Mouse (Mus musculus) layer of hippocampus, postnatal 14 days (tissue): Measurements from ENCODE around the gene Uba6. TPM values are rescaled to one million over a fixed set of nuclear protein-coding genes. Genes with fewer than 3 reads are reported as not detected.

Experiments used
- DNase-seq, 2 experiments: peaks; one replicate each; pipeline ENCODE4 v3.0.0; 2021 to 2022; ENCODE audit warnings: low spot score in 2 of 2, mixed read lengths in 1 of 2
- long read RNA-seq, 2 experiments: library from polyadenylated mRNA; stranded (forward); transcript quantifications; one replicate each; pipeline ENCODE4 v2.0.0; 2021
- total RNA-seq, 2 experiments: library from RNA; stranded (reverse); gene quantifications; 2 replicates each; pipeline ENCODE4 v1.2.3; 2021

The Uba6 gene
- 10 to 100 TPM; 15.9 to 19.7 TPM for total RNA-seq
- long read RNA-seq, experiment 1, partial matches to known transcripts, result 1 of 1 reads
- long read RNA-seq, experiment 1, other reads (novel, unspliced or antisense), result 0 of 1 reads
- long read RNA-seq, experiment 2, partial matches to known transcripts, result 0 of 1 reads
- long read RNA-seq, experiment 2, other reads (novel, unspliced or antisense), result 1 of 1 reads

- peak; percentile 97 to 99 for DNase-seq
Observed at GRCm38 (mm10) chr5:86172449-86173161, at the start of gene Uba6. Gene Uba6 (minus strand): TSS chr5:86172803.

GRCm38 (mm10) chr5:86197801-86198200 lies 25.2 kb upstream of the Uba6 start, which contains the start of gene Gnrhr:
Gene Gnrhr (minus strand): TSS chr5:86197901.
- DNase-seq, result no peak

GRCm38 (mm10) chr5:86191356-86191755 lies 18.8 kb upstream of the Uba6 start:
- peak in 1 of 2 experiments; percentile 70 for DNase-seq

- no peak for DNase-seq
Observed at GRCm38 (mm10) chr5:86190770-86191169, 18.2 kb upstream of the Uba6 start.

GRCm38 (mm10) chr5:86190290-86190689 lies 17.7 kb upstream of the Uba6 start:
- DNase-seq, result no peak

GRCm38 (mm10) chr5:86187441-86187840 lies 14.8 kb upstream of the Uba6 start:
- no peak for DNase-seq

- no peak for DNase-seq
Observed at GRCm38 (mm10) chr5:86173778-86174177, 1.2 kb upstream of the Uba6 start.

GRCm38 (mm10) chr5:86172088-86172448 lies 535 bp downstream of the Uba6 start:
- no peak for DNase-seq

- no peak for DNase-seq
Observed at GRCm38 (mm10) chr5:86129828-86130227, 42.8 kb downstream of the Uba6 start.

- DNase-seq, result no peak
Observed at GRCm38 (mm10) chr5:86128749-86129148, 43.9 kb downstream of the Uba6 start.

GRCm38 (mm10) chr5:86118457-86119094 lies 54.0 kb downstream of the Uba6 start:
- DNase-seq, result no peak

GRCm38 (mm10) chr5:86113997-86114396 lies 58.6 kb downstream of the Uba6 start:
- no peak for DNase-seq

- no peak for DNase-seq
Observed at GRCm38 (mm10) chr5:86113037-86113436, 59.6 kb downstream of the Uba6 start.

- no peak for DNase-seq
Observed at GRCm38 (mm10) chr5:86111074-86111473, 61.5 kb downstream of the Uba6 start.

GRCm38 (mm10) chr5:86106610-86107009 lies 66.0 kb downstream of the Uba6 start:
- no peak for DNase-seq

GRCm38 (mm10) chr5:86102176-86102575 lies 70.4 kb downstream of the Uba6 start:
- DNase-seq, result no peak

GRCm38 (mm10) chr5:86100621-86101020 lies 72.0 kb downstream of the Uba6 start:
- no peak for DNase-seq

- DNase-seq, result no peak
Observed at GRCm38 (mm10) chr5:86098988-86099387, 73.6 kb downstream of the Uba6 start.

GRCm38 (mm10) chr5:86094754-86095153 lies 77.8 kb downstream of the Uba6 start:
- DNase-seq, result no peak

- no peak for DNase-seq
Observed at GRCm38 (mm10) chr5:86086751-86087150, 85.9 kb downstream of the Uba6 start.

- no peak for DNase-seq
Observed at GRCm38 (mm10) chr5:86084979-86085378, 87.6 kb downstream of the Uba6 start.

GRCm38 (mm10) chr5:86083987-86084386 lies 88.6 kb downstream of the Uba6 start:
- no peak for DNase-seq
